Mouse (Mus musculus) ES-E14 (cell line): ENCODE measurements around the gene Sh2d5. TPM values are rescaled to one million over a fixed set of nuclear protein-coding genes. Genes with fewer than 3 reads are reported as not detected.

Experiments used
- DNase-seq: peaks from one replicate; pipeline ENCODE4 v3.0.0-alpha.2; 2013; ENCODE audit warnings: low read depth, low spot score
- H3K27ac ChIP-seq: 2 replicates; pipeline ENCODE4 v1.5.1; 2012; ENCODE audit warnings: low read depth, mild to moderate bottlenecking, low read length, moderate library complexity, mixed read lengths; ENCODE audit not compliant: poor library complexity, insufficient read depth, severe bottlenecking
- H3K36me3 ChIP-seq: 2 replicates; pipeline ENCODE4 v1.6.1; 2012; ENCODE audit warnings: mild to moderate bottlenecking, low read length, moderate library complexity, mixed read lengths; ENCODE audit not compliant: control insufficient read depth, poor library complexity, insufficient read depth, severe bottlenecking
- H3K4me1 ChIP-seq, 2 experiments: fragments of 150-350 bp in 1 of 2; sonication (generic) in 1 of 2; 2 replicates each; pipeline ENCODE4 v1.6.1; 2012; ENCODE audit warnings: low read length in 2 of 2, mild to moderate bottlenecking in 1 of 2, mixed read lengths in 1 of 2; ENCODE audit not compliant: control insufficient read depth in 2 of 2, insufficient read depth in 2 of 2, poor library complexity in 1 of 2
- H3K4me3 ChIP-seq, 2 experiments: fragments of 150-350 bp in 1 of 2; sonication (generic) in 1 of 2; 2 replicates each; pipeline ENCODE4 v1.5.1; 2012; ENCODE audit warnings: low read length in 2 of 2, low read depth in 1 of 2, mild to moderate bottlenecking in 1 of 2, mixed read lengths in 1 of 2; ENCODE audit not compliant: insufficient read depth in 1 of 2, poor library complexity in 1 of 2, severe bottlenecking in 1 of 2
- H3K9ac ChIP-seq: 2 replicates; pipeline ENCODE4 v1.6.1; 2012; ENCODE audit warnings: low read depth, mild to moderate bottlenecking, low read length, mixed read lengths; ENCODE audit not compliant: poor library complexity, insufficient read depth, severe bottlenecking
- H3K9me3 ChIP-seq: fragments of 150-350 bp; sonication (generic); 2 replicates; pipeline ENCODE4 v1.6.1; 2012; ENCODE audit warnings: low read depth, mild to moderate bottlenecking, low read length; ENCODE audit not compliant: control insufficient read depth, insufficient read depth
- CHD2 ChIP-seq: IDR thresholded peaks from 2 replicates; pipeline ENCODE4 v1.6.1; 2014; ENCODE audit warnings: mild to moderate bottlenecking, low read depth, low read length, inconsistent platforms
- HCFC1 ChIP-seq: IDR thresholded peaks from 2 replicates; pipeline ENCODE4 v1.6.1; 2012; ENCODE audit warnings: low read length, inconsistent platforms, borderline replicate concordance; ENCODE audit not compliant: insufficient read depth
- MAFK ChIP-seq: IDR thresholded peaks from 2 replicates; pipeline ENCODE4 v1.6.1; 2014; ENCODE audit warnings: mild to moderate bottlenecking, low read depth, low read length, inconsistent platforms; ENCODE audit not compliant: insufficient read depth
- ZC3H11A ChIP-seq: IDR thresholded peaks from 2 replicates; pipeline ENCODE4 v1.6.1; 2012; ENCODE audit warnings: low read depth, mild to moderate bottlenecking, inconsistent platforms, low read length, borderline replicate concordance
- ZNF384 ChIP-seq: IDR thresholded peaks from 2 replicates; pipeline ENCODE4 v1.6.1; 2012; ENCODE audit warnings: low read depth, low read length, inconsistent platforms
- in situ Hi-C, 2 experiments: fragments of 600-800 bp; cut with MboI; formaldehyde crosslinking; loops; one replicate each; pipeline ENCODE4 v1.15.1; 2025; ENCODE audit warnings: low sequenced_read_pairs in 2 of 2, inconsistent platforms in 1 of 2; ENCODE audit not compliant: unreplicated experiment in 2 of 2
- total RNA-seq: library from RNA; depleted of rRNA; stranded (reverse); fragments of 300-350 nt; gene quantifications from 2 replicates; pipeline ENCODE4 v1.2.3, GENCODE M21; 2012

Sh2d5 gene
- total RNA-seq, 1 experiment: 2.9 TPM

DNA sequence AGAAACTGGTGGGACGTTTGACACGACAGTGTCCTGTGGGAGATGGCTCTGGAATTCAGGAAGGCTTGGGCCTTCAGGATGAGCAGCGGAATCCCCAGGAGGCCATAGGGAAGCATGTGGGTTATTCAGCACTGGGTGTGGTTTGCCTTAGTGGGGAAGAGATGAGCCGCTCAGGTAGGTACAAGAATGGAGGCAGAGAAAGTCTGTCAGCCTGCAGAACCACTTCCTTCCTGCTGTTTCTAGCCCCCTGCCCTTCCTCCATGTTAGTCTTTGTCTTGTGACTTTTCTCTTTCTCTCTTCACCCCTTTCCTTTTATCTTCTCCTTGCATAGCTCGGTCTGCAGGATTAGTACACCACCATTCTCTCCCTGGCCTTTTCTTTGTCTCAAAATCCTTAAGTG lies 27.8 kb upstream of the Sh2d5 start:
- no peak for TF ChIP-seq ZC3H11A
- H3K9ac ChIP-seq: 0 out of 2 replicates have a peak overlapping the region, but pooled peaks have one; percentile 19
- no peaks in the 10 kb centered on the region for H3K9me3 ChIP-seq
- DNase-seq: no peak
- in situ Hi-C loops: no loop called here
- H3K4me1 ChIP-seq: peaks cover 4 to 24% of the 10 kb centered on the region in 2 experiments
- H3K4me3 ChIP-seq: no peak overlapping the region
- peaks cover 17% of the 10 kb centered on the region for H3K36me3 ChIP-seq
- no peak overlapping the region for H3K27ac ChIP-seq

DNA sequence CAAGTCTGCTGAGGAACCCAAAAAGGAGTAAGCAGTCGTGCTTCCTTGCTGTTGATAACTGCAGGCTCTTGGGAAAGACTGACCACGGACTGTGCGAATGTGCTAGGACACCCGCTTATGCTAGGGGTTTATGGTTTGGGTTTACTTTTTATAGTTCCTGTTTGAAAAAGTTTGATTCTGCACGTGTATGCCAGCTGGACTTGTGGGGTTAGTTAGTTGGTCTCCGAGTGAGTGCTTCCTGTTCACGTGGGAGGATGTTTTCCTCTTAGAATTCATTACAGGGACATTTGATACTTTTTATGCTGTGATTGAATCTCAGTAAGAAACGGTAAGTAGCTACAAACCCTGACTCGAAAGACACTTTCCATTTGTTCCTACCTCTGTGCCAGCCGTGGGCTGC lies 26.6 kb upstream of the Sh2d5 start:
- peaks cover 4 to 21% of the 10 kb centered on the region in 2 experiments; a peak in 3 of 4 replicates for H3K4me1 ChIP-seq
- TF ChIP-seq MAFK (no peak), HCFC1 (no peak), ZNF384 (no peak), ZC3H11A (no peak), CHD2 (no peak)
- no peak for DNase-seq
- no peak overlapping the region for H3K9ac ChIP-seq
- H3K27ac ChIP-seq: no peak overlapping the region
- H3K4me3 ChIP-seq: no peak overlapping the region
- H3K36me3 ChIP-seq: peaks cover 21% of the 10 kb centered on the region
- H3K9me3 ChIP-seq: no peaks in the 10 kb centered on the region
- in situ Hi-C loops: no loop called here

- Histone ChIP-seq H3K9me3 (no peaks in the 10 kb centered on the region), H3K9ac (no peak overlapping the region), H3K27ac (no peak overlapping the region), H3K4me3 (no peak overlapping the region), H3K36me3 (peaks cover 4% of the 10 kb centered on the region), H3K4me1 (peaks cover 9 to 13% of the 10 kb centered on the region in 2 experiments; a peak in 3 of 4 replicates)
- TF ChIP-seq MAFK (peak; percentile 72), CHD2 (no peak)
- in situ Hi-C loops: no loop called here
- DNase-seq: no peak
Measured at GRCm38 (mm10) chr4:138246756-138247665, 3.2 kb upstream of the Sh2d5 start.

GRCm38 (mm10) chr4:138251819-138252218 lies 1.6 kb downstream of the Sh2d5 start:
- peaks cover 9 to 19% of the 10 kb centered on the region in 2 experiments; a peak in 3 of 4 replicates for H3K4me1 ChIP-seq
- H3K36me3 ChIP-seq: no peaks in the 10 kb centered on the region
- peak overlapping the region in 1 of 2 experiments; percentile 31; a peak in 2 of 4 replicates for H3K4me3 ChIP-seq
- no peak overlapping the region for H3K9ac ChIP-seq
- H3K27ac ChIP-seq: no peak overlapping the region
- no peak for TF ChIP-seq MAFK
- TF ChIP-seq ZC3H11A: no peak
- no peak for TF ChIP-seq ZNF384
- no peak for TF ChIP-seq HCFC1
- no peak for TF ChIP-seq CHD2
- DNase-seq: peak; percentile 50
- H3K9me3 ChIP-seq: no peaks in the 10 kb centered on the region
- in situ Hi-C loops: no loop called here

DNA sequence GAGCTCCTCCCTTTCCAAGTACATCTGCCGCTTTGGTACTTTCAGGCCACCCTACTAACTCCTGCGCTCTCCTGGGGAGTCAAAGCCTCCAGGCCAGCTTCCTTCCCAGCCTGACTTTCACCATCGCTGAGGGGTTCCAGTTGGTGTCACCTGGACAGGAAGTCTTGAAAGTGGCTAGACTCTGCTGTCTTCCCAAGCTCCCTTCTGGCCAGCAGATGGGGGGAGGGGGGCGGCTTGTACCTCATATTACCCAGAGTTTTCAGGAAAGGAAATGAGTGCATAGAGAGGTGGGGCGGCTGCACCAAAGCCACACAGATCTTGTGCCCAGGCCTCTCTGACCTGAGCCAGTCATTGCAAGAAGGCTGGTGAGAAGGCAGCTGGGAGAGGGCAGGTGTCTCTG lies 2.0 kb downstream of the Sh2d5 start:
- Histone ChIP-seq H3K9me3 (no peaks in the 10 kb centered on the region), H3K4me1 (peaks cover 9 to 16% of the 10 kb centered on the region in 2 experiments; a peak in 3 of 4 replicates), H3K9ac (no peak overlapping the region), H3K36me3 (no peaks in the 10 kb centered on the region), H3K4me3 (peak overlapping the region in 1 of 2 experiments; percentile 31; a peak in 2 of 4 replicates), H3K27ac (no peak overlapping the region)
- TF ChIP-seq ZNF384 (no peak), ZC3H11A (no peak), CHD2 (no peak), MAFK (no peak), HCFC1 (no peak)
- in situ Hi-C loops: no loop called here
- no peak for DNase-seq
